Mouse (Mus musculus) CH12.LX (cell line): ENCODE results near the gene Smap1.

ENCODE experiments used
- CTCF ChIP-seq, 2 experiments: IDR thresholded peaks in 1 of 2; conservative IDR thresholded peaks in 1 of 2; 2 replicates each; pipeline ENCODE4 v1.5.1; 2011 to 2012; ENCODE audit warnings: low read depth in 2 of 2, low read length in 2 of 2, improper control_type of control experiment in 1 of 2, inconsistent platforms in 1 of 2, mild to moderate bottlenecking in 1 of 2, moderate library complexity in 1 of 2
- EP300 ChIP-seq: IDR thresholded peaks from 2 replicates; pipeline ENCODE4 v1.6.1; 2011; ENCODE audit warnings: low read length, improper control_type of control experiment
- HCFC1 ChIP-seq: IDR thresholded peaks from 2 replicates; pipeline ENCODE4 v1.6.1; 2012; ENCODE audit warnings: low read depth, mild to moderate bottlenecking, inconsistent platforms, low read length, improper control_type of control experiment
- NELFE ChIP-seq: IDR thresholded peaks from 2 replicates; pipeline ENCODE4 v1.6.1; 2011; ENCODE audit warnings: low read depth, low read length, improper control_type of control experiment
- NRF1 ChIP-seq: IDR thresholded peaks from 2 replicates; pipeline ENCODE4 v1.6.1; 2014; ENCODE audit warnings: low read depth, mild to moderate bottlenecking, inconsistent platforms, low read length, improper control_type of control experiment, moderate library complexity
- POLR2A ChIP-seq: IDR thresholded peaks from 2 replicates; pipeline ENCODE4 v1.6.1; 2011; ENCODE audit warnings: low read depth, mild to moderate bottlenecking, improper control_type of control experiment, low read length
- RCOR1 ChIP-seq: conservative IDR thresholded peaks from 2 replicates; pipeline ENCODE4 v1.6.1; 2012; ENCODE audit warnings: low read depth, mild to moderate bottlenecking, inconsistent platforms, low read length, improper control_type of control experiment
- USF1 ChIP-seq: IDR thresholded peaks from 2 replicates; pipeline ENCODE4 v1.6.1; 2014; ENCODE audit warnings: low read depth, mild to moderate bottlenecking, inconsistent platforms, low read length, improper control_type of control experiment

GRCm38 (mm10) chr1:23922530-23922884 is 390 bp upstream of the Smap1 start:
- TF ChIP-seq USF1 (no peak), CTCF (conservative IDR thresholded peaks at IDR 0.05 in 1 of 2, IDR thresholded peaks at IDR 0.05 in 1 of 2; ENCODE audit: low read depth in 2 of 2, low read length in 2 of 2) (no peak), NRF1 (no peak), RCOR1 (no peak), POLR2A (no peak), HCFC1 (no peak), EP300 (no peak), NELFE (no peak)
